Mouse (Mus musculus): ENCODE data around the gene Cpped1.
A peak's percentile ranks its signal among the peaks of the same experiment; 100 is the strongest.

Cpped1 gene

GRCm38 (mm10) chr16:11909035-11909591 is at the start of gene Cpped1:
Cpped1 (minus strand) TSS chr16:11909445.
- peak; percentile 66 to 87 for DNase-seq (ENCODE audit: low spot score in 2 of 2)

- DNase-seq (ENCODE audit: low spot score in 2 of 2): peak in 1 of 2 experiments; percentile 49
Observed at GRCm38 (mm10) chr16:11940477-11940876, 31.2 kb upstream of the Cpped1 start.

GRCm38 (mm10) chr16:11910801-11911200 is 1.6 kb upstream of the Cpped1 start:
- no peak for DNase-seq (ENCODE audit: low spot score in 2 of 2)

GRCm38 (mm10) chr16:11909817-11910216 is 572 bp upstream of the Cpped1 start:
- DNase-seq (ENCODE audit: low spot score in 2 of 2): no peak

- peak in 1 of 2 experiments; percentile 18 for DNase-seq (ENCODE audit: low spot score in 2 of 2)
Observed at GRCm38 (mm10) chr16:11908461-11909014, 707 bp downstream of the Cpped1 start.

GRCm38 (mm10) chr16:11907816-11908215 is 1.4 kb downstream of the Cpped1 start:
- no peak for DNase-seq (ENCODE audit: low spot score in 2 of 2)

GRCm38 (mm10) chr16:11906906-11907305 is 2.3 kb downstream of the Cpped1 start:
- DNase-seq (ENCODE audit: low spot score in 2 of 2): no peak

- no peak for DNase-seq (ENCODE audit: low spot score in 2 of 2)
Observed at GRCm38 (mm10) chr16:11905216-11905615, 4.0 kb downstream of the Cpped1 start.

- DNase-seq (ENCODE audit: low spot score in 2 of 2): no peak
Observed at GRCm38 (mm10) chr16:11902007-11902406, 7.2 kb downstream of the Cpped1 start.

- no peak for DNase-seq (ENCODE audit: low spot score in 2 of 2)
Observed at GRCm38 (mm10) chr16:11900341-11900740, 8.9 kb downstream of the Cpped1 start.

GRCm38 (mm10) chr16:11896411-11896810 is 12.8 kb downstream of the Cpped1 start:
- no peak for DNase-seq (ENCODE audit: low spot score in 2 of 2)

- peak in 1 of 2 experiments; percentile 32 for DNase-seq (ENCODE audit: low spot score in 2 of 2)
Observed at GRCm38 (mm10) chr16:11894877-11895276, 14.4 kb downstream of the Cpped1 start.

- DNase-seq (ENCODE audit: low spot score in 2 of 2): no peak
Observed at GRCm38 (mm10) chr16:11890186-11890585, 19.1 kb downstream of the Cpped1 start.

- no peak for DNase-seq (ENCODE audit: low spot score in 2 of 2)
Observed at GRCm38 (mm10) chr16:11889741-11890140, 19.5 kb downstream of the Cpped1 start.

- peak in 1 of 2 experiments; percentile 19 for DNase-seq (ENCODE audit: low spot score in 2 of 2)
Observed at GRCm38 (mm10) chr16:11881795-11882194, 27.4 kb downstream of the Cpped1 start.

GRCm38 (mm10) chr16:11880461-11880860 is 28.8 kb downstream of the Cpped1 start:
- DNase-seq (ENCODE audit: low spot score in 2 of 2): no peak

GRCm38 (mm10) chr16:11879196-11879595 is 30.0 kb downstream of the Cpped1 start:
- no peak for DNase-seq (ENCODE audit: low spot score in 2 of 2)

GRCm38 (mm10) chr16:11875227-11875626 is 34.0 kb downstream of the Cpped1 start:
- no peak for DNase-seq (ENCODE audit: low spot score in 2 of 2)

- no peak for DNase-seq (ENCODE audit: low spot score in 2 of 2)
Observed at GRCm38 (mm10) chr16:11873292-11873691, 36.0 kb downstream of the Cpped1 start.

GRCm38 (mm10) chr16:11868486-11868885 is 40.8 kb downstream of the Cpped1 start:
- DNase-seq (ENCODE audit: low spot score in 2 of 2): no peak

GRCm38 (mm10) chr16:11852716-11853605 is 56.3 kb downstream of the Cpped1 start:
- peak in 1 of 2 experiments; percentile 9 for DNase-seq (ENCODE audit: low spot score in 2 of 2)

- no peak for DNase-seq (ENCODE audit: low spot score in 2 of 2)
Observed at GRCm38 (mm10) chr16:11848990-11849658, 60.1 kb downstream of the Cpped1 start.

Data from left cerebral cortex, adult 9 months (tissue).